Mouse (Mus musculus) liver, adult 2 months (tissue): Measurements from ENCODE around the gene Rtn4rl2.

Source experiments
- CTCF ChIP-seq: fragments of 200-500 bp; IDR thresholded peaks from 2 replicates; pipeline ENCODE4 v1.5.1; 2011; ENCODE audit warnings: low read depth, low read length, control low read depth
- POLR2A ChIP-seq: fragments of 200-500 bp; IDR thresholded peaks from 2 replicates; pipeline ENCODE4 v1.6.1; 2011; ENCODE audit warnings: low read length, control low read depth; ENCODE audit not compliant: insufficient read depth; ENCODE audit errors: extremely low read depth

DNA sequence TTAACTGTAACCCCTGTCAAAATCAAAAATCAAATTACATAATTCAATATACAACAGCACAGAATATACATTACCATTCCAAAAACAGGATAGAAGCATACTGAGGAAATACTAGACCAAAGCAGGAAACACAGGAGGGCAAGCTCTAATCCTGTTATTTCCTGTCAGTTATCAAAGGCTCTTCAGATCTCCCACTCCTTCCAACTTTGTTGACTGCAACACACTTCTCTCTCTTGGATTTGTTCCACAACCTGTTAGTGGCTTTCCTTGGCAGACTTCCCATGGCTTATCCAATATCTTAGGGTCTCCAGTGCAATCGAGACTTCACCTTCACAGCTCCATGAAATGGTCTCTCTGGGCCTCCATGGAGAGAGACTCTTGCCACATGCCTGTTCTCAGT lies 41.3 kb downstream of the Rtn4rl2 start:
- no peak for TF ChIP-seq CTCF
- no peak for TF ChIP-seq POLR2A
